Mouse (Mus musculus): ENCODE measurements around the gene Glra4. TPM values are rescaled to one million over a fixed set of nuclear protein-coding genes. Genes with fewer than 3 reads are reported as not detected.
A peak's percentile ranks its signal among the peaks of the same experiment; 100 is the strongest.
"Not testable (repeated sequence)": the region's sequence is repeated elsewhere in the genome, so short reads cannot be mapped to it uniquely, and the experiment has no call there.

Gene Glra4
- polyA plus RNA-seq, 1 experiment, result 1.7 TPM

DNA sequence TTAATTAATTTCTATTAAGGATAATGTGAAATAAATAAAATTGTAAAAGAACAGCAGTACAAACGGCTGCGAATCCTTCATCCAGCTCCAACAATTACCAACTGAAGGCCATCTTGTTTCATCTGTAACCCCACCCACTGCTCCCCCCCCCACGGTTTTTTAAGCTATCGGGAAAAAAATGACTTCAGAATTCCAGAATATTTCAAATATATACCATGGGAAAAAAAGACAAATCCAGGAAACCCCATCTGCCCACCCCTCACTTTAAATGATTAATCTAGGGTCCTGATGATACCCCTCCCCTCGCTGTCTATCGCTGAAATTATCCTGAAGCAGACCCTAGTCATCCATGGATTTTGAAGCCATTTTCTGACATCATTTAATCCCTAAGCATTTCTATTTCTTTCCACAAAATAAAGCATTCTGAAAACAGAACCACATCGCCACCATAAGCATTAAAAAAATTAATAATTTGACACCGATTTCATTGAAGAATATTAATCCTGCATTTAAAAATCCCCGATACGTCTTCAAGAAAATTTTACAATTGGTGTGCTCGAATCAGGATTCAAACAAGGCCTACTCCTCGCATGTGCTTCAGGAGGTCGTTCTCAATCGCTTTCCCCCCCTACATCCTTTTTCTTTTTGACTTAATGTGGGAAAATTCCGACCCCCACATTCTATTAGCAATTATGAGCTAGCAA is 39.7 kb downstream of the Glra4 start:
- no peak for DNase-seq (ENCODE audit: extremely low spot score in 1 of 2, low spot score in 1 of 2)

DNA sequence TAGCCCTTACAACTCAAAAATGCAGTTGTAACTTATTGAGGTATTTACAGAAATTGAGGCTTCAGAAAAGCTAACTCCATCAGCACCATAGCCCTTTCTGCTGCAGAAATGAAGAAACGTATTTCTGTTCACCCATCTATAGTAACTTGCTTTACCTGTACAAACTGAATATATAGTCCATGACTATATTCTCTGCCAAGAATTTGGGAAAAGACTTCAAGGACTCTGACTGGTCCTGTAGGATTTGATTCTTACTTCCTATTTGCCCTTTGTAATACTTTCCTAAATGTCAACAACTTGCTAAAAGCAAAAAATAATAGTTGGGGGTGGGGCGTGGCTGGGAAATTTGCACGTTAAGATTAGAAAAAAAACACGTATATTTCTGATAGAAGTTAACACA is 47.9 kb downstream of the Glra4 start:
- DNase-seq (ENCODE audit: extremely low spot score in 1 of 2, low spot score in 1 of 2), result no peak

GRCm38 (mm10) chrX:136714742-136715474 is 65.0 kb downstream of the Glra4 start:
- not testable (repeated sequence) for DNase-seq (ENCODE audit: extremely low spot score in 1 of 2, low spot score in 1 of 2)

DNA sequence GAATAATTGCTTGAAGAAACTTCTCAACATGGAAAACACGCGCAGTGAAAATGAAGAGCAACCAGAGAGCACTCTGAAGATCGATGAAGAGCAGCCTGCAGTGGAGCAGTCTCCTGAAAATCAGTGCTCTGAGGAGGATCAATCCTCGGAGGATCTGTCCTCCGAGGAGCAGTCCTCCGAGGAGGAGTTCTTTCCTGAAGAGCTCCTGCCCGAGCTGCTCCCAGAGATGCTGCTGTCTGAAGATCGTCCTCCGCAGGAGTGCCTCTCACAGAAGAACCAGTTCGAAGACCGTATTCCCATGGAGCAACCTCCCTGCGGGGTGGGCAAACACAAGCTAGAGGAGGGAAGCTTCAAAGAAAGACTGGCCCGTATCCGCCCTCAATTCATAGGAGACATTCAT is 71.2 kb downstream of the Glra4 start:
- peak in 1 of 2 experiments; percentile 13 for DNase-seq (ENCODE audit: extremely low spot score in 1 of 2, low spot score in 1 of 2)

DNA sequence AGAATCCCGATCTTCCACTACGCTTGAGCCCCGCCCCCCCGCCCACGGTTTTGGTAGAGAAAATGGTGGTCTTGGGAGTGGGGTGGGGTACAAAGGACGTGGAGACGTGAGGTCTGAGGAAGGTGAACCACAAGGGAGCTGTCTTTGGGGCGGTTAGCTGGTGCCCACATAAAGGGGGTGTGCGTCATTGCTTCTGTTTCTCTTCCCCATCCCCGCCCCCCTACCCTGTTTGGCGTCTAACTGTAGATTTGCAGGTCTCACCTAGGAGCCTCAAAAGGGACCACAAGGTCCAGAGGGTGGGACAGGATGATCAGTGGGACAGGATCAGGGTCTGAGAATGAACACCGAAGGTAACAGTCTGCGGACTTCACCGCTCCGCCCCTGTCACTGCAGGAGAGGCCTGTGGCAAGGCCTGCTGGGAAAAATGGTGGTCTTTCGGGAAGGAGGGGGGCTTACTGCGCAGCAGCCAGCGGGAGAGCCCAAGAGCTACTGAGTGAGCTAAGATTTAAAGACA is 71.7 kb downstream of the Glra4 start:
- peak; percentile 3 to 38 for DNase-seq (ENCODE audit: extremely low spot score in 1 of 2, low spot score in 1 of 2)

Other genes starting within 250 kb of the Glra4 start
- 0.12 TPM in 1 of 2 replicates, not detected in the other for gene Kir3dl2, start 236.1 kb downstream of the Glra4 start, polyA plus RNA-seq (2012; rRNA removed)
- gene Tceal3, start 189.3 kb downstream of the Glra4 start, polyA plus RNA-seq (2012; rRNA removed), result 346 and 420 TPM in 2 replicates
- 17.2 and 20.2 TPM in 2 replicates for gene Tceal1, start 72.2 kb downstream of the Glra4 start, polyA plus RNA-seq (2012; rRNA removed)
- gene Morf4l2, start 36.5 kb downstream of the Glra4 start, polyA plus RNA-seq (2012; rRNA removed), result 282 and 312 TPM in 2 replicates
- 853 and 972 TPM in 2 replicates for gene Plp1, start 42.5 kb upstream of the Glra4 start, polyA plus RNA-seq (2012; rRNA removed)
- 6.7 and 8.9 TPM in 2 replicates for gene Rab9b, start 88.6 kb upstream of the Glra4 start, polyA plus RNA-seq (2012; rRNA removed)
- not detected in 2 replicates for gene H2bfm, start 147.2 kb upstream of the Glra4 start, polyA plus RNA-seq (2012; rRNA removed)
- 22.5 and 30.0 TPM in 2 replicates for gene Tmsb15b2, start 195.4 kb upstream of the Glra4 start, polyA plus RNA-seq (2012; rRNA removed)
- 5.9 and 9.5 TPM in 2 replicates for gene Tmsb15l, start 196.7 kb upstream of the Glra4 start, polyA plus RNA-seq (2012; rRNA removed)
- 11.7 and 14.2 TPM in 2 replicates for gene Tmsb15b1, start 196.7 kb upstream of the Glra4 start, polyA plus RNA-seq (2012; rRNA removed)
- 205 and 258 TPM in 2 replicates for gene Zcchc18, start 213.0 kb upstream of the Glra4 start, polyA plus RNA-seq (2012; rRNA removed)